15 mouse cellular contexts compared by ENCODE assay signal in genomic region chr9:102572888-102573287, GRCm38 (mm10).
"Had no signal": no experiment of that assay in that cellular context is flagged by ENCODE, and none has a peak within 500 bp of the region (broad histone marks: within the 10 kb centered on the region; RNA-seq: fewer than 3 reads in every experiment).

No protein-coding gene starts in this region.

- H3K4me2 ChIP-seq: liver, embryonic 11.5 days; liver, embryonic 15.5 days; midbrain, embryonic 13.5 days; neural tube, embryonic 12.5 days had no signal

- H3K27ac ChIP-seq: layer of hippocampus, adult 2 months; limb, embryonic 10.5 days; liver, embryonic 15.5 days; midbrain, embryonic 13.5 days; neural tube, embryonic 12.5 days had no signal

- DNase-seq: kidney, adult 18-20 months; kidney, postnatal 10 days; kidney, postnatal 4 days; lung, adult 2 months; lung, postnatal 14 days; retina, postnatal 1 day; right cerebral cortex, postnatal 4 days; spleen, adult 18-20 months; thymus, postnatal 4 days had no signal

- H3K36me3 ChIP-seq: limb, embryonic 10.5 days; liver, embryonic 15.5 days; midbrain, embryonic 13.5 days; neural tube, embryonic 12.5 days had no signal

- H3K4me1 ChIP-seq: limb, embryonic 10.5 days; liver, embryonic 15.5 days had no signal

- H3K9me3 ChIP-seq: limb, embryonic 10.5 days; liver, embryonic 15.5 days; midbrain, embryonic 13.5 days; neural tube, embryonic 12.5 days had no signal

- H3K9ac ChIP-seq: liver, embryonic 15.5 days; midbrain, embryonic 13.5 days; neural tube, embryonic 12.5 days had no signal

- H3K4me3 ChIP-seq: layer of hippocampus, adult 2 months; limb, embryonic 10.5 days; liver, embryonic 15.5 days; midbrain, embryonic 13.5 days; neural tube, embryonic 12.5 days had no signal

- H3K27me3 ChIP-seq: liver, embryonic 15.5 days; midbrain, embryonic 13.5 days; neural tube, embryonic 12.5 days had no signal
